Mouse (Mus musculus) brain, embryonic 14.5 days (tissue): ENCODE measurements around the gene Cnih2. TPM values are rescaled to one million over a fixed set of nuclear protein-coding genes. Genes with fewer than 3 reads are reported as not detected.
"Not testable (repeated sequence)": the region's sequence is repeated elsewhere in the genome, so short reads cannot be mapped to it uniquely, and the experiment has no call there.

Source experiments
- DNase-seq: peaks from one replicate; pipeline ENCODE4 v3.0.0-alpha.2; 2011; ENCODE audit warnings: low read depth
- CTCF ChIP-seq: fragments of 200-500 bp; IDR thresholded peaks from 2 replicates; pipeline ENCODE4 v1.5.1; 2012; ENCODE audit warnings: inconsistent platforms, mild to moderate bottlenecking, moderate library complexity, borderline replicate concordance; ENCODE audit not compliant: insufficient read depth, insufficient read length; ENCODE audit errors: extremely low read depth
- POLR2A ChIP-seq: fragments of 200-500 bp; IDR thresholded peaks from 2 replicates; pipeline ENCODE4 v1.6.1; 2012; ENCODE audit warnings: mild to moderate bottlenecking, inconsistent platforms, borderline replicate concordance; ENCODE audit not compliant: poor library complexity, insufficient read depth, insufficient read length, severe bottlenecking; ENCODE audit errors: extremely low read depth
- polyA plus RNA-seq: library from polyadenylated mRNA; depleted of rRNA; stranded (reverse); fragments of >200 nt; gene quantifications from 2 replicates; pipeline ENCODE4 v1.2.3, GENCODE M21; 2012

Cnih2 gene
- polyA plus RNA-seq, 1 experiment, result 467 TPM

DNA sequence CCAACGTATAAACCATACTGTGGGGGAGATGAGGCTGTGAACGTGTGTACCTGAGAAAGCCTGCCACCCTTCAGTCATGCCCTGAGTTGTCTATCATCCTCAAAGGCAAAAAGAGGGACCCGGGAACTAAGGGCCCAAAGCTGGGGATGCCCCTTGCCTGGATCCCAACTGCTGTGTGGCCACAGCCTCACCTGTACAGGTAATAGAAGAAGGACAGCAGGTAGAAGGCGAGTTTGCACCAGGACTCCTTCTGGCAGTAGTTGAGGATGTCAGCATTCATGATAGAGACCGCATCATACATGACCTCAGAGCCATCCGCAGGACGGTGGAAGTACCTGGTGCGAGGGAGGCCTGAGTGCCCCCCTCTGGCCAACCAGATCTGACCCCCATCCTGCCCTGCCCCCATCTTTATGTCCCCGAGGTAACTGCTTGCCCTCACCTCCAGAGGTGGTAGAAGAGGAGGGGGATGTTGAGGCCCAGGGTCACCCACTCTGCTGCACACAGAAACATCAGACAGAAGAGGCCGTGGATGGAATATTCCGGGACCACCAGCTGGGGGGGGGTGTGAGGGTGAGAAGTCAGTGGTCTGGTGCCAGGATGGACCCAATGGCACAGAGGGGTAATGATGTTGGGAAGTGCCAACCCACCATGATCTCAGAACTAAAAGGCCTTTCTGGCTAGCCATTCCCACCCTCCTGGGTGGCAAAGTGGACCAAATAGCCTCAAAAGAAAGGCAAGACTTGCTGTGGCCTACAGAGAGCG lies 4.7 kb downstream of the Cnih2 start:
- no peak for DNase-seq
- TF ChIP-seq POLR2A (no peak), CTCF (no peak)

DNA sequence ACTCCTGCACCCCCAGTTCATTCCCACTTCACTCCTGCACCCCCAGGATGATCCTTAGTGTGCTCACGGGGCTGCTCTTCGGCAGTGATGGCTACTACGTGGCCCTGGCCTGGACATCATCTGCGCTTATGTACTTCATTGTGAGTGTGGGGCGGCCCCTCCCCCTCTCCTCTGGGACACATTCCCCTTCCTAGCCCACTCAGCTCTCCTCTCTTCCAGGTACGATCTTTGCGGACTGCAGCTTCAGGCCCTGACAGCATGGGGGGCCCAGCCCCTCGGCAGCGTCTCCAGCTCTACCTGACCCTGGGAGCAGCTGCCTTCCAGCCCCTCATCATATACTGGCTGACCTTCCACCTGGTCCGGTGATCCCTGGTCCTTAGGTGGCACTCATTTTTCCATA lies 6.2 kb downstream of the Cnih2 start:
- DNase-seq, result no peak
- TF ChIP-seq POLR2A (no peak), CTCF (no peak)

DNA sequence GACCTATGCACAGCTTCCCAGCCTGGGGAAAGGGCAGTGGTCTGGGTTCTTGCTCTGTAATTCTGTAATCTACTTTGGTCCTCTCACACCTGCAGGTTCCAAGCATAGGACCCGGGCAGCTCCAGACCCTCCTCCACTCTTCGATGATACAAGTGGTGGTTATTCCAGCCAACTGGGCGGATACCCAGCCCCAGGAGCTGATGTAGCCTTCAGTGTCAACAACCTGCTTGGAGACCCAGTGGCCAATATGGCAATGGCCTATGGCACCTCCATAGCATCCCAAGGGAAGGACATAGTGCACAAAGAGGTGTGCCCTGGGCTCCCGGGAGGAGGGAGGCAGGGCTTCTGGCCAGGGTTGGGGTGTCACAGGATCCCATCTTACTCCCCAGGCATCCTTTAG lies 9.0 kb downstream of the Cnih2 start:
- no peak for DNase-seq
- TF ChIP-seq CTCF (no peak), POLR2A (no peak)

DNA sequence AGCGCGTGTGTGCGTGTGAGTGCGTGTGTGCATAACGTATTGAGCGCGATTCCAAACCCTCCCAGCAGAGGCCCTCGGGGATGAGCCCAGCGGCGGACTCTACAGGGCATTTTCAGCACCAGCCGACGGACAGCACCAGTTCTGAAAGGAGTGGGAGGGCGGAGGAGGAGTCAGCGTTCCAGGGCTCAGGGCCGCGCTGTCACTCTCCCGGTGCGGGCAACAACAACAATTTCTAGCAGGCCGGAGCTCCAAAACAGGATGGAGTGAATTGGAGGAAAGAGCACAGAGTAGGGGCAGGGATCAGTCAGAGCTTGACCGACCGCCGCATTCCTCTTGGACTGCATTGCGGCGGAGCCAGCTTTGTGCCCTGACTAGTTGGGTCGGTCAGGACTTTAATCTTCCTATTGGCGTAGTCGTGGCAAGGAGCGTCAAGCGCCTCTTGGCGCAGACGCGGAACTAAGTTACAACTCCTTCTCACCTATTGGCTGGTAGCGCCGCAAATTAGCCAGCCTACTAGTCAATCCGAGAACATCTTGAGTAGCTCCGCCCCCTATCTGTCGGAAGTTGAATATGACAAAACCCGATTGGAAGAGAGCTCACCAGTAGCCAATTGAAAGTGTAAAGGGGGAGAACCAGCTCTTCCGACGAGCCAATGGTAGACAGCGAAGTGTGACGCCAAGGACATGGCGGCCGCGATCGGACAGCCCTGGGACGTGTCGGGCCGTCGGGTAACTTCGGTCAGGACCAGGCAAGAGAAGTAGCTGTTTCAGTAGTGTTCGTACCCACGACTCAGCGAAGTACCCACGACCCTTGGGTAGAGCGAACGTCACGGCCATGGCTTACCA lies 10.2 kb downstream of the Cnih2 start, which contains the start of gene Yif1a:
Yif1a (plus strand) TSS at position 655 of the 845 bp plus-strand sequence.
- peak; percentile 100 for DNase-seq
- TF ChIP-seq CTCF (peak; percentile 59), POLR2A (peak; percentile 47; the same call in 1 of the 2 replicates)

DNA sequence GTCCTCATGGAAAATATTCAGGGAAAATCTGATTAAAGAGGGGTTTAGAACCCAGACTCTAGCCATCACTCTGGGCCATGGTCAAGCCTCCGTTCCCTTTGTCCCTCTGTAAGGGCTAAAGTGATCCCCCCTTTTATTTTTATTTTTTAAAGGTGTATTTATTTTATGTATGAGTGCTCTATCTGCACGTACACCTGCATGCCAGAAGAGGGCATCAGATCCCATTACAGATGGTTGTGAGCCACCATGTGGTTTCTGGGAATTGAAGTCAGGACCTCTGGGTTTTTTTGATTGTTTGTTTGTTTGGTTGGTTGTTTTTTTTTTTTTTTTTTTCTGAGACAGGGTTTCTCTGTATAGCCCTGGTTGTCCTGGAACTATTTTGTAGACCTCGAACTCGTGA lies 11.8 kb downstream of the Cnih2 start:
- not testable (repeated sequence) for DNase-seq

DNA sequence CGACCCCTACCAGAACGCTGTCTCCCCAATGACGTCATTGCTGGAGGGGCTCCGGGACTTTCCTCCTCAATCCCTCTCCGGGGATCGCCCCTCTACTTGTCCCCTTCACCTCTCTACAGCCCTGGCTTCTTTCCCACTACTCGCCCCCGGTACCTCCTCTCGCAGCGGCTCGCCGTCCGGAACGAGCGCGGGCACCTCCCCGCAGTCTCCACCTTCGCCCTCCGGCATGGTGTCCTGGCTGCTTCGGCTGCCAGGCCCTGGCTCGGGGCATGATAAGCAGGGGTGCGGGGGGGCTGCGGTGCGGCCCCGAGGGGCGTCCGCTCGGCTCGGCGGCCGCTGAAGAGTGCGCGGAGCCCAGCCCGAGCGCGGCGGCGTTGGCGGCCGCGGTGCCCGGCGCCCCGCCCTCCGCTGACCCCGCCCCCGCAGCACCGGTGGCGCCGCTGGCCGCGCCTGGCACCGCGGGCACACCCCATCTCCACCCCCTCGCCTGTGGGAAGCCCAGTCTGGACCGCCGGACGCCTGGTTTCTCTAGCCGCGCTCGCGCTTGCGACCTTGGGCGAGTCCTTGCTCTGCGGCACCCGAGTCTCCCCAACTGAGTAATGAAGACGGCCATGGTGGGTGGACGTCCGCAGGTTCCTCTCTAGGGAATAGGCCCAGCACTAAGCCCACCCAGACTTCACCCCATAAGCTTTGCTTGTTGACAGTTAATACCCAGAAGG lies 13.0 kb downstream of the Cnih2 start, which contains the start of gene Tmem151a:
Tmem151a (minus strand) TSS at position 387 of the 719 bp plus-strand sequence.
- TF ChIP-seq CTCF (no peak), POLR2A (no peak)
- DNase-seq, result no peak

DNA sequence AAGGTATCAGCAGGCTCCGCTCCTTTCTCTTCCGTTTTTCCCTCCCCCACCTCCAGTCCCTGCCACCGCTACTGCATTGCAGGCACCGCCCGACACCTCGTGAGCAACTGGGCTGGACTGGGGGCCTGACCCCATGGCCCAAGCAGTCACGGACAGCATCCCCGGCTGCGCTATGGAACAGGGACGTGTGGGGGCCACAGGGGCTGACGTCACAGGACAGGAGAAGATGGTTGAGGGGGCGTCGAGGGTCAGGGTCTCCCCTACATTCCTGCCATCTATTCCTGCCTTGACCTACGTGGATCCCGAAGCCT lies 13.5 kb downstream of the Cnih2 start:
- TF ChIP-seq POLR2A (no peak), CTCF (no peak)

DNA sequence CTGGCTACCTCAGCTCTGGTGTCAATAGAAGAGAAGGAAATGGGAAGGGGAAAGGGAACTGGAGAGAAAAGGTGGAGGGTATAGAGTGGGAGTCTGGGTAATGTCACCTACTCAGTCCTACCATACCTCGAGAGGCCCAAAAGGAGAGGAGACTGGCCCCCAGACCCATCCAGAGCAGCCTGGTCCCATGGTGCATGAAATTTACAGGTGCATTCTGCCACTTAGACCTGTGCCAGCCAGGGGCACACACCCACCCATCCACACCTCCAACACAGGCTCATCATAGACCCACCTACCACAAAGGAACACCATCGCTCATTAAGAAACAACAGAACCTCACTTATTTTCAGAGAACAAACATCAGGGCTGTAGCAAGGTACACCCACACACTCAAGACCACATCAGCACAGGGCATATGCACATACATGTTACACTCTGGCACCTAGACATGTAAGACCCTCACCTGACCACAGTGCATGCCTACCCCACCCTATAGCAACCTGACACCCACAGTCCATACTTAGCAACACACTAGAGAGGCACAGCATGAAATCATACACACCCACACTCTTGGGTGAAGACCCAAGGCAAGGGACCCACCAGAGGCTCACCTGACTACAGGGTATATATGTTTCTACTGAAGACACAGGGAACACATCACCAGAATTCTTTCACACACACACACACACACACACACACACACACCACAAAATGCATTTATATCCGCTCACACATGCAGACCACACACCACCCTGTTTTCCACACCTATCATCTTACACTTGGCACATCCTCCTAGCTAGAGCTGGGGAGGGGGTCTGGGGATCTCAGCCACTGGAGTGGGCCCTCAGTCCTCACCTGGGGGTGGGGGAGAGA lies 14.1 kb downstream of the Cnih2 start:
- DNase-seq, result no peak
- TF ChIP-seq CTCF (no peak), POLR2A (no peak)

More for the DNA sequence above, 13.5 kb downstream of the Cnih2 start:
- DNase-seq, result no peak

DNA sequence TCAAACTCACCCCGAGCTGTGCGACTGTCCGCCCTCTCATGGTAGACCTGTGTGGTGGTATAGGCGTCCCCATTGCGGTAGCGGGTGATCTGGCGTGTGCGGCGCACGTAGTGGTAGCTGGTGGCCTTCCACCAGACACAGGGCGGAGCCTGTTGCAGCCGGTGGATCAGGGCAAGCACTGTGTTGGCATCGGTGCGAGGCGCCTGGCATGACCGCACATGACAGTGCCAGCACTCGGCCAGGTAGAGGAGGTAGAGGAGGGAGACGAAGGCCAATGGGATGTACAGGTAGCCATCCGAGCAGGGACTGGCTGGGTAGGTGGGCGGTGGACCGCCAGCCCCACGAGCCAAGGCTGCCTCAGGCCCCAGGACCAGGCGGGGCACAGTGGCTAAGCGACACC lies 15.7 kb downstream of the Cnih2 start:
- TF ChIP-seq POLR2A (no peak), CTCF (no peak)
- DNase-seq, result no peak

DNA sequence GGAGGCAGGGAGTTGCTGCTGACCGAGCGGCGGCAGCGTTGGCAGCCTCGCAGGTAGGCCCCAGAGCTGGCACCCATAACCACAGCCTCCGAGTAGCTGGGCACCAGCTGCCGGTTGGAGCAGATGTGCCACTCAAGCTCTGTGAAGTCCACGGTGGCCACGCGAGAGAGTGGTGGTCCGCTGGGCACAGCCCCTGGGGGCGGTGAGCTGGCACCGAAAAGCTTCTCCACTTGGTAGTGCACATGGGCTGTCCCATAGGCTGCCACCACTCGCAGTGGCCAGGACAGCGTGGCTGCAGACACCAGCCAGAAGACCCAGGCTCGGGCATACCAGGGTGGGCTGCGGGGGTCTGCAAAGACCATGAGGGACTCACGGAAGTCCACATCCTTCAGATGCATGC lies 16.3 kb downstream of the Cnih2 start:
- TF ChIP-seq CTCF (no peak), POLR2A (no peak)

More for the DNA sequence above, 16.3 kb downstream of the Cnih2 start:
- no peak for DNase-seq
